Mouse (Mus musculus) T-cell, adult 2 months (primary cell): ENCODE data around the gene Mapk14.

Experiments used
- DNase-seq: peaks from one replicate; pipeline ENCODE4 v3.0.0; 2022; ENCODE audit warnings: low spot score

The Mapk14 gene

DNA sequence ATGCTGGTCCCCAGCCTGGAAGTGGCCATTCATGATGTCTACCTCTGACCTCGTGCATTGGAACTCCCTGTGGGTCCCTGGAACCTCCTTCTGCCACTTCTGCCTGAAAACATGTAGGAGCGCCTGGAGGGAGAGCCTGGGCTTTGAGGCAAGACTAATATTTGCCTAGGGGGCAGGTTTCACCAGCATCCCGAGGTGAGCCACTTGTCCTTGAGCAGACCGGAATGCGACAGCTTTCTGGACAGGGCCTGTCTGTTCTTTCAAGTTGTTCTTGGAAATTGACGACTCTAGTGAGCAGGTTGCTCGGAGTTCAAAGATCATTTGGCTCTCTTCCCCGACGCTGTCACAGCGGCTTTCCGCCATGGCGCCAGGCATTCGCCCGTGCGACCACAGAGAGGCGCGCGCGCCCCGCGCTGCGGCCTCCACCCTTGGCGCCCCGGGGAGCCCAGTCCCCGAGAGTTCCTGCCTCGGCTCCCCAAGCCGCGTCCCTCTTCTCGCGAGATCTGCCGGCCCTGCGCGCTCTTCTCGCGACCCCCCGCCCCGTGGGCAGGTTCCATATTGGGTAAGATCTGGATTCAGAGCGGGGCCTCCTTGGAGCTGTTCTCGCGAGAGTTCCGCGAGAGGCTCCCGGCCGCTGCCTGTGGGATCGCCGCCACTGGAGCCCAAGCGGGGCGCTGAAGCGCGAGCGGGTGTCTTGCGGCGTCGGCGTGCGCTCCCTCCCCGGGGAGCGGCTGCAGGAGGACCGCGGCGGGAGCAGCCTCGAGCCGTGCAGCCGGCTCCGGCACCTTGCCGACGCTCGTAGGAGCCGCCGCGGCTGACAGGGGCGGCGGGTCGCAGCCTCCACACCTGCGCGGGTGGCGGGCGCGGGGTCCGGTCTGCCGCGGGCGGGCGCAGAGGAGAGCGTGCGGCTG, at the start of gene Mapk14:
Gene Mapk14, plus strand, starts transcription at position 554 of the 911 bp plus-strand sequence.
- DNase-seq, result peak; percentile 100

DNA sequence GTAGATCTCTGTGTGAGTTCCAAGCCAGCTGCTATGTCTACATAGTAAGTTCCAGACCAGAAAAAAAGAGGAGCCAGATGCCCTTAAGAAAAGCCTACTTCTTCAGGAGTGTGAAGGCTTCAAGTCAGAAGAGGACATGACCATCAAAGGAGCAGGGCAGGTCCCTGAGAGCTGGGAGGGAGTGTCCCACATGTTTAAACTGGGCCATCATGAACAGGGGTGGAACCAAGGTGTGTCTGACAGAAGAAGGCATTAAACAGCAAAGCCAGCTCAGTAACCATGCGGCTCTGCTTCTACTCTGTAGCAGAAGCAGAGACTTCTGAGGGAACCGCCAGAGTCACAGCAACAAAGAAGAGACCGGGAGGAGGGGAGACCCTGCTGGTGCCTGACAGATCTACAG, 47.4 kb upstream of the Mapk14 start:
- peak; percentile 36 for DNase-seq

DNA sequence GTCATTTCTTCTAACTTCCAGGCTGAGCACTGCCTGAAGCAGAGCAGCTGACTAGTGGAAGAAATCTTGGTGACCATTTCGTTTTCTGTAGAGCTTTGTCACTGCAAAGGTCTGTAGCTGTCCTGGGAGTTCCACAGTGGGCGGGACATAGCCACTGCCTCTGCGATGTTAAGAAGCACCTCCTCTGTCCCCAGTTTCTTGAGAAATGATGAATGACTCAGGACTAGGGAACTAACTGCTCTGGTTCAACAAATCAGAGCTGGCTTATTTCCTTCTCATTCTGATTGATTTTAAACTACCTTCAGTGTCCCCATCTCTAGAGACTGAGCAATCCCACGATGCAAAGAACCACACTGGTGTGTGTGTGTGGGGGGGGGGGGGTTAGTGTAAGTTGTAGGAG, 47.0 kb upstream of the Mapk14 start:
- no peak for DNase-seq

DNA sequence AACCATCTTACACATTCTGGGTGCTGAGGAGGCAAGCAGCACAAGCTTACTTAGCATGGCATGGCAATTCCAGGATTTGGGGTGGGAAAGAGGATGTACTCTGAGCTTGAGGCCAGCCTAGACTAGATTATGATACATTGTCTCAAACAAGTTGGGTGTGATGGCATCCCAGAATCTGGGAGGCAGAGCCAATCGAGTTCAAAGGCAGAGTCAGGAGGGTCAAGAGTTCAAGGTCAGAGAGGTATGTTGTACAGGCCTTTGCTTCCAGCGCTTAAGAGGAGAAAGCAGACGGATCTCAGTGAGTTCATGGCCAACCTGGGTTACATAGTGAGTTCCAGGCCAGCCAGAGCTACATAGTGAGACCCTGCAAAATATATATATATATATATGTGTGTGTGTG, 44.9 kb upstream of the Mapk14 start:
- no peak for DNase-seq

DNA sequence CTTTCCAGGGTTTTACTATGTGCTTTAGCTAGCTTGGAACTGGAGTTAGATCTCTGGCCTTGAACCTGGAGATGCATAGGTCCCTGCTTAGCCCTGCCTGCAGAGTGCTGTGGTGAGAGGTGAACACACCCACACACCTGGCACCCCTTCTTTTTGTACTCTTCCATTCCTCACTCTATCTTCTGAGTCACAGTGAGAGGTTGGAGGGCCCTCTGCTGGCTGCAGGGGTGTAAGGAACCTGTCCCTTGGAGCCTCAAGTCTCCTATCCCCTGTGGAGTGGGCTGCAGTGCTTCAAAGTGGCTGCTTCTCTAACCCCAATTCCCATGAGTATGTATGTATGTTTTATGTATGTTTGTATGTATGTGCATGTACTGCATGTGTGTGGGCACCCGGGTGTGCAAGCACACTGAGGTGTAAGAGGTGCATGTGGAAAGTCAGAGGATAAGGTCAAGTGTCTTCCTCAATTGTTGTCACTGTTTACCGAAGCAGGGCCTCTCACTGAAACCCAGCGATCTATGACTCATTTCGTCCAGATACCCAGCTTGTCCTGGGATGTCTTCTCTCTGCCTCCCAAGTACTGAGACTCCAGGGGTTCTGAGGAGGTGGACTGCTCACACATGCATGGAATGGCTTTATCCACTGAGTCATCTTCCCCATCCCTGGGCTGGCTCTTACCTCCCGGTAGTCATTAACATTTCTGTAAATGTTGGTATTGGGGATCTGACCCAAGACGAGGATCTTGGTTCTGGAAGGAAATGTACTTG, 42.3 kb upstream of the Mapk14 start:
- peak; percentile 72 for DNase-seq

DNA sequence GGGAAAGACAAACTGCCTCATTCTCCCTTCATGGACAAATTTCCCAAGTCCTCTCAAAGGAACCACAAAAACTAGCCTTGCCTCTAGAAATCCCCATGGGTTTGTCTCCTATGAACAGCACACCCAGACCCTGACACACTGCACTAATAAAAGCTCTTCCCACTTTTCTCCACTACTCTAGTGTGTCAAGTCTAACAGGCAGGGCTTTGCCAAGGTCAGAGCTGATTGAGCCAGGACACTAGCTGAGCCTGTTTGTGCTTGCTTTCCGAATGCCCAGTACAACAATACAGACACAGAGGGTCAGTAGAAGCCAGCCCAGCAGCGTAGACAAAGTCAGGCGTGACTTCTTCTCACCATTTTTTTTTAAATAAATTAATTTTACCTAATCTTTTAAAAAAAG, 40.9 kb upstream of the Mapk14 start:
- no peak for DNase-seq

DNA sequence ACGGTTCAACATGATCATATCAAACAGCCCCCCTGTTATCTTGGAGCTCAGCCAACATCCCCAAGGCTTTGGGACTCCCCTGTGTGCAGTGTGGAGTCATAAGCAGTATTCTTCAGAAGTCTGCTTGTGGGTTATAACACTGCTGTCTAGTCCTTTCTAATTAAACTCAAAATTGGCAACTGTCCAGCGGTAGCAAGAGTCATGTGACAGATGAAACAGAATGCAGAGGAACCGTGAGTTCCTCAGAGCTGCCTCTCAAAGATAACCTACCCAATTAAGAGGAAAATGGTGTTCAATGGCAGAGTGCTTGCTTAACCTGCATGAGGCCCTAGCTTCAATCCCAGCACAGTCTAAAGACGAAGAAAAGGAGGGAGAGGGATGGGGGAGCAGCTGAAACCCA, 33.2 kb upstream of the Mapk14 start:
- peak; percentile 37 for DNase-seq

DNA sequence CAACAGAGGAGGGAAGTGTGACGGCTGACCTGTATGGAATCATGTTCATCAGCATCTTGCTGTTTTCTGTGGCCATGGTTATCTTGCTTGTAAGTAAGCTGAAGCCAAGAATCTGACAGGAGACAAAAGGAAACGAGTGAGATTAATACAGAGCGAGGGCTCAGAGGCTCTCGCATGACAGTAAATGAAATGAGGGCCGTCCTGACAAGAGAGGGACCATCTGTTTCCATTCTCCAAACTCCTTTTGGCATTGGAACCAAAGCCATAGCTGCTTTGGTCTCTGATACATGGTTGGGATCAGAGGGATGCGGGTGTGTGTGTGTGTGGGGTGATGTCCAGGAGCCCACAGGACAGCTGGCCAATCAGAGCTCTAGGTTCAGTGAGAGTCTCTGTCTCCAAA, 31.6 kb upstream of the Mapk14 start:
- DNase-seq, result no peak

DNA sequence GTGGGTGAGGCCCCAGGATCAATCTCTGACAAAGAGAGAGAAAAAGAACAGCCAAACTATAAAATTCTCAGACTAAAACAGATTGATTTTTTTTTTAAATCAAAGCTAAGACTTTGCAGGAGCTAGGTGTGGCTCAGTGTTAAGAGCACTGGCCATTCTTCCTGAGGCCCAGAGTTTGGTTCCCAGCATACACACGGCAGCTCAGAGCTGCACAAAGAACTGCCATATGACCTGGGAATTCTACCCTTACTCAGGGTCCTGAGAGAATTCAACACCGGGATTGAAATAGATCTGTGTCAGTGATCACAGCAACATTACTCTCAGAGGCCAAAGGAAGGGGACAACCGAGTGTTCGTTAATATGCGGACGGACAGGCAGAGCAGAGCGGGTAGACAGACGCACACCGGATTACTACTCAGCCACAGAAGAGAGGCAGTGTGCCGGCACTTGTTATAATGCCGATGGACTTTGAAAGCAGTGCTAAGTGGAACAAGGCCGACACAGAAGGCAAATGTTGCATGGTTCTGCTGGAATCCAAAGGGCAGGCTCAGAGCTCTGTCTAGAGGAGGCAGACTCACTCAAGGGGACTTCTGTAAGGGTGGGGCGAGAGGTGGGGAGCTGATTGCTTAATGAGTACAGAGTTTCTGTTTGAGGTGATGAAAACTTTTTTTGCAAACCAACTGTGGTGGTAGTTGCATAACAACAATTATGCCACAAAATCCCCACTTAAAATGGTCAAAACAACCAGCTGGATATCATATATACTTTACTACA, 8.6 kb upstream of the Mapk14 start:
- no peak for DNase-seq

DNA sequence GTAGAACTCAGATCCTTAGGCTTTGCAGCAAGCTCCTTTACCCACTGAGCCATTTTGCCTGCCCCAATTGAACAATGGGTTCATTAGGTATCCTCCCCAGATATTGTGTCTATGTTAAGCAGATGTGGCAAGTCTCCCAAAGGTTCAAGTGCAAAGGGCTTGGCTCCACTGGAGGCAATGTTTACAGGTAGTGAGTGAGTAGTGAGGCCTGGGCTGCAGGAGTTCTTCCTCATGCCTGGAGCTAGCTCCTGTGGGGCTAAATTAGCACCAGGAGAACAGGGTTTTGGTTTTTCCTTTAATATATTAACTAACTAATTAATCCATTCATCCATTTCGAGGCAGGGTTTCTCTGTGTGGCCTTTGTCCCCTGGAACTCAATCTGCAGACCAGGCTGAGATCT, 7.5 kb upstream of the Mapk14 start:
- DNase-seq, result no peak

DNA sequence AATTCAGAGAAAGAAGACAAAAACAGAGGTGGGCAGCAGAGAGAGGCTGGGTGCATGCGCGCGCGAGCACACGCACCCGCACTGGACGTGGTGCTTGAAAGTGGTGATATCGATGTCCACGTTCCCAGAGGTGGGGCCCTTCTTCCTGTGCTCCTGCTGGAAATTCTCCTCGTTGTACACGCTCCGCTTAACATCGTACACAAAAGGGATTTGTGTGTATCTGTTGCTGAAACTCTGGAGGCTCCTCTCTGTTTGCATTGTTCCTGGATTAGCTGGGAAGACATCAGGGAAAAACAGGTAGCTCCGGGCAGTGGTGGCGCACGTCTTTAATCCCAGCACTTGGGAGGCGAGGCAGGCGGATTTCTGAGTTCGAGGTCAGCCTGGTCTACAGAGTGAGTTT, 6.5 kb upstream of the Mapk14 start:
- no peak for DNase-seq

DNA sequence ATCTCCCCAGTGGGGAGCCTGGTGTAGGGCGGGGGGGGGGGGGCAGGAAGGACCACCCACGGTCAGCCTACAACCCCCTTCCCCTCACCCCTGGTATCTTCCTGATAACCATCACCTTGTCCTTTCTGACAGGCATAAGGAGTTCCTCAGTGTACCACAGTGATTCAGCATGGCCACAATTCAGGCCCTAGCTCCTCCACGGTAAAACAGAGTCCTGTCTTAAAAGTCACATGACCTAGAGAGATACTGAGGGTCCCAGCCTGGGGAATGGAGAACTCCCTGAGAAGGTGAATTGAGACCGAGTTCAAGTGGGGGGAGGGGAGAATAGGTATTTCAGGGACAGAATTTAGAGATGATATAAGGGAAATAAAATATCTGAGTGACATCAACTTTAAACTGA, 3.8 kb upstream of the Mapk14 start:
- no peak for DNase-seq

DNA sequence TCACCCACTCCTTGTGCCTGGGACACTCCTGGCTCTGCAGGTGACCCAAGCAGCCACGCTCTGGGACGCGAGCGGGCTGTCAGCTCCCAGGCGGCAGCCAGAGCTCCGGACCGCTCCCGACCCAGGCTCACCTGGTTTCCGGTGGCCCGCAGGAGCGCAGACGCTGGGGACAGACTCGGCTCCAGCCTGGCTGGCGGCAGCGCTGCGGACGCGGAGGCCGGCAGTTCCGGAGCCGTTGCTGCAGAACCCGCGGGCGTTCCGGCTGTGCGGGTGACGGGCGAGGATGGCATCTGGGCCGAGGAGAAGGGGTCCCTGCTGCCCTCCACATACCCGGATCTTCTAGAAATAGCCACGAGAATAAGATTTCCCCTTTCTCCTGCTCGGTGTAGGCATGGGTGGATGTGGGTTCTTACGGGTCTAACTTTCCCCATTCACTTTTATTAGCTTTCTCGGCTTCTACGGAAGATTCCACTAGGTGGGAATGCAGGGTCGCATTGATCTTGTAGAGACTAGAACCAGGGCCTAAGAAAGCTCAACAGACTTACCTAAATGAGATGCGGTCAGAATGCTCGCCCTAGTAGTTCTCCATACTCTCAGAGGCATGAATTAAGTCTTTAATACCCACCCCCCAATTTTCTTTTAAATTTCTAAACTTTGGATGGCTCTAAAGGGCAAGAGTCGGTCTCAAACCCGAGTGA, 1.4 kb upstream of the Mapk14 start, which contains the start of gene Slc26a8:
Gene Slc26a8, minus strand, starts transcription at position 648 of the 698 bp plus-strand sequence.
- no peak for DNase-seq

DNA sequence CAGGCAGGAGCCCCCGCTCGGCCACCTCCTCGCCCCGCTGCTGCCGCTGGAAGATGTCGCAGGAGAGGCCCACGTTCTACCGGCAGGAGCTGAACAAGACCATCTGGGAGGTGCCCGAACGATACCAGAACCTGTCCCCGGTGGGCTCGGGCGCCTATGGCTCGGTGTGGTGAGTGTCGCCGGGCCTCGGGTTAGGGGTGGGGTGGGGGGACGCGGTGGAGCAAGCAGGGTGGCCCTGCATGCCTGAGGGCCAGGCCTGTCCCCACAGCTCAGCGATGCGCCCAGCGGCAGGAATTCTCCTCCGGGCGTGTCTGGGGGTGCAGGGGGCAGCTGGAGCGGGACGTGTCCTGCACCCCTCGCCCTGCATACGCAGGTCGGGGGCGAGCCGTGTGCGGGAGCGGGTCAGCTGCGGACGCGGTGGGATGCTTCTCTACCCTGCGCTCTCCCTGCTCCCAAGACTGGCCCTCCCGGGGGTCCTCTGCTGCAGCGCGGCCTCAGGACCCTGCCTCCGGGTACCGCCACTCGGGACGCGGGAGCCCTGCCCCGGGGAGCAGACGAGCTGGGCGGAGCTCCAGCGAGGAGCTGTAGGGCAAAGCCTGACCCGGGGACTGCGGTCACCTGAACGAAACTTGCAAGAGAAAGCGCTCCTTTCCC, 685 bp downstream of the Mapk14 start:
- DNase-seq, result peak; percentile 31

DNA sequence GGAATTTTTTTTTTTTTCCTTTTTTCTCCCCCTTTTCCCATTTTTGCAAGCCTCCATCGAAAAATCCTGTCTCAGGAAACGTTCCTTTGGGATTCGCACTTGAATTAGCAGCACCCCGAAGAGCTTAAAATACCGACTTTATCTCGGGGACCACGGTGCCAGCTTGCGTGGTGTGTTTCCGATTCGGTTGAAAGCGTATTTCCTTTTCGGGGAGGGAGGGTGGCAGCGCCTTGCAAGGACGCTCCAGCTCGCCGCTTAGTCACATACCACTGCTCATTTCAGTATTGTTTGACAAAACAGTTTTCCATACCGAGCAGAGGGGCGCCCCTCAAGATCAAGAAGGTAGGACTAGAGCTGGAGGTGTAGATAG, 1.2 kb downstream of the Mapk14 start:
- peak; percentile 69 for DNase-seq

DNA sequence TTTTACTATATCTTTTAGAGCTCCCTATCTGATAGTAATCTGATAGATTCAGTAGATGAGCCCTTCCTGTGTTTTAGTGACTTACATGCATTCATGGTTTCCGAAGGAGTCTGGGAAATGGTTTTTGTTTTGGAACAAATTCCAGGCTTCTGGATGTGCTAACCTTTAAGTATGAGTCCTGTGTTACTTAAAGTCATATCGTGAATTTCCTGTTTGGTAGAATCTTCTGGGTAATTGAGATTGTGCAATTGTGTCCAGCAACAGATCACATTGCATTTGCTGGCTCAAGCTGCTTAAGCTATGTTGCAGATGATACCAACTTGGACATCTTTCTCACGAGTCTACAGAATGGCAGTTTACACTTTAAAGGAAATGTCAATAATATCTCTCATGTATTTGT, 2.0 kb downstream of the Mapk14 start:
- DNase-seq, result no peak

DNA sequence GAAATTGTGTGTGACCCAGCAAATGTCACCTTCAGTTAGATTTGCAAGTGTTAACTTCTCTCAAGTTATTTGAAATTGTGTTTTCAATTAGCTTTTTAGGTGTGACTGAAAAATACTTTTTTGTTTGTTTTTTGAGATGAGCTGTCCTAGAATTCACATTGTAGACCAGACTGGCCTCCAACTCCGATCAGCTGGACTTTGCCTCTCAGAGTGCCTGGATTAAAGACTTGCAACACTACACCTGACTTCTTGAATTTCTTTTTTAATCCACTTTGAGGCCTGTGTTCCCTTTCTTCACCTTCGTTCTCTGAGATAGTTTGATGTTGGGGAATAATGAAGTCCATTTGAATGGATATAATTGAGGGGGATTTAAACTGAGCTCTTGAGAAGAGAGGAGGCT, 2.9 kb downstream of the Mapk14 start:
- no peak for DNase-seq

DNA sequence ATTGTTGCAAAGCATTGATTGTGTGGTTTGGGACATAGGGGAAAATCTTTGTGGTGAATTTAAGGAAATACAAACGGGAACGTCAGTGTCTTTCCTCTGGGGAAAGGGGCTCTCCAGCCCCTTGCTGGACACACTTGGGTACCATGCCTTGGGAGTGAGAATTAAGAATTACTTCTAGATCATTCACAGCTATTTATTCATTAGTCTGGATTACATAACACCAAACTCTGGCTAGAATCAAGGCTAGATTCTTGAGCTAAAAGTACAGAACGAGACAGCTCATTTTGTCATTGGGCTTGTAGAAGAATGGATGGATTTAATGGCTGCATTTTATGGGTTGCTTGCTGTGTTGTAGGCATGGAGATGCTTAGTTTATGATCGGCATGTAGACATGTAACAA, 3.7 kb downstream of the Mapk14 start:
- no peak for DNase-seq

DNA sequence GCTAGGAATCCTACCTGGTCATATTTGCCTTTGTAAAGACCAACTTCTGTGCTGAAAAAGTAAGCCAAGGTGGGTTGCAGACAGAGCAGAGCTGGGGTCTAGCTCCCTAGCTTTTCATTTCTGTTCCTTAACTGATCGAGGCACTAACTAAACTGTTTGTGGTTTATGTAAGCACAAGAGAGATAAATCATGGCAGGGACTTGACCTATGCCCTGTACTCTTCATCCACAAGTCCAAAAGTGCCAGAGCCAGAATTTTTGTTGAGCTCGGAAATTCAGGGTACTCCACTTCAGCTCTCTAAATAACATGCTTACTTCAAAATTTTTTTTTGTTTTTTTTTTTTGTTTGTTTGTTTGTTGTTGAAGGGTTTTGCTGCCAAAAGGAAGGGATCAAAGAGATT, 5.5 kb downstream of the Mapk14 start:
- DNase-seq, result no peak

DNA sequence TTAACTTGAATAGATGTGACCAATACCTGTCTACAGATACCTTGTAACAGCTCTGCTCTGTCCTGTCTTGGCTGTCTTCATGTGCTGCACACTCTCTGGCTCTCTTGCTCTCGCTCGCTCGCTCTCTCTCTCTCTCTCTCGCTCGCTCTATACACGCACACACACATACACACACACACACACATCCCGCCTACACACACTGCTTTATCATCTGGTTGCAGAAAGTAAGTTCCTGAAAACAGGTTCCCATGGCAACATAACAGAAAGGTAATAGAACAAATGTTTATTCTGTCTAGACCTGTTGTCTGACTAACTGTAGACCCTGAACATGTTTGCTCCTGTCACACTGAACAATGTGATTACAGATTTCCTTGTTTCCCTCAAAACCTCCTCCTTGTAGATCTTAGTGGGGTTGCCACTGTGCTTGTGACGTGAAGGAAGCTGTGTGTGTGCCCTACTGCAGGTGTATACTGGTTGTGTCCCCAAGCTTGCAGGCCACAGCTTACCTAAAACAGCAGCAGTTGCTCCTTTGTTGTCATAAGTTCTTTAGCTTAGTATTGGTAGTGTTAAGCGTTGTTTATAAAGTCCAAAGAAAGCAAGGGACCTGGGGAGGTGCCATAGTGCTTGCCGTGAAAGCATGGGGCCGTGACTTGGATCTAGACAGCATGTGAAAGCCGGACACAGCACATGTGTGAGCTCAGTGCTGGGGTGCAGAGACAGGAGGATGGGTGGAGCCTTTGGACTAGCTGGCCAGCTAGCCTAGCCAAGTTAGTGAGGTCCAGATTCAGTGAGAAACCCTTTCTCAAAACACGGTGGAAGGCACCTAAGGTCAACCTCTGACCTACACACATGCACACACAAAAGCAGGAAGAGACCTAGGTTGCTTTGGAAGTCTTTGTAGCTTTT, 6.4 kb downstream of the Mapk14 start:
- peak; percentile 69 for DNase-seq
